Mouse (Mus musculus) layer of hippocampus, postnatal 36 days (tissue): ENCODE data around the gene Ttc41. TPM values are rescaled to one million over a fixed set of nuclear protein-coding genes. Genes with fewer than 3 reads are reported as not detected.
A peak's percentile ranks its signal among the peaks of the same experiment; 100 is the strongest.

Source experiments
- DNase-seq, 2 experiments: peaks; one replicate each; pipeline ENCODE4 v3.0.0; 2022
- total RNA-seq, 2 experiments: library from RNA; stranded (reverse); gene quantifications; 2 replicates each; pipeline ENCODE4 v1.2.3; 2021

Ttc41 gene
- total RNA-seq, 2 experiments from 2014 or later, result 1.2 to 2.4 TPM

DNA sequence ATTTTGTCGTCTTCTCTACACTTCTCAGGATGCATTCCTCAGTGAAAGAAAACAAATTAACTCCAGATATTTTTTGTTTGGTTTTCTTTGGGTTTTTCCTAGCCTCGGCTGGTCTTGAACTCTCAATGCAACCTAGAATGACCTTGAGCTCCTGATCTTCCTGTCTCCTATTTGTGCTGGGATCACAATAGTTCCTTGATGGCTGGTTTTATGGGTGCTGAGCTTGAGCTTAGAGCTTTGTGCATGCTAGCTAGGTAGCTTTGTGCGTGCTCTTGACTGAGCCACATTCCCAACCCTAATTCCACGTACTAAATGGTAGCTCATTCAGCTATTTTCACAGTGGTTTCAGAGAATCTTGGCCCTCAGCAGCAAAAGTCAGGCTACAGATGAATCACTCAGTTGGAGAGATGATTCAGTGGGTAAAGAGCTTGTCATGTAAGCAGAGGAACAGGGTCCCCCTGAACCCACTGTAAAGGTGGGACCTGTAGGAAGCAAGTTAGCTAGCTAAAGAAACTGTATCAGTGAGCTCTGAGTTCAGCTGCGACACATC is 78.6 kb downstream of the Ttc41 start:
- no peak for DNase-seq

DNA sequence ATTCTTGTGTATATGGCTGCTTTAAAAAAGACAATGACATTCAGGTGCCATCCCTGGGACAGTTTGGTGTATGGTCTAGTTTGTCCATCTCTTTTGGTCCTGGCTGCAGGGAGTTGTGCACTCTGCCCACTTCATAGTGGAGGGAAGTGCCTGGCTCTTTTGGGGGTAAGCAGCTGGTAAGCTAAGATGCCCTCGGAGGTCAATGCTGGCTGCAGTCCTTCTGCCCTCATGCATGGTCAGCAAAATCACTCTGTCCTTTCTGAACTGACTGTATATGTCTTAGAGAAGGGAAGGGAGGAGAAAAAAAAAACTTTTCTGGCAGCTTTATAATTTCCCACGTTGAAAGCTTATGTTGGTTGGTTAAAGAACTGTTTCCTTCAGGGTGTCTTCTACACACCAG is 79.8 kb downstream of the Ttc41 start:
- DNase-seq, result no peak

DNA sequence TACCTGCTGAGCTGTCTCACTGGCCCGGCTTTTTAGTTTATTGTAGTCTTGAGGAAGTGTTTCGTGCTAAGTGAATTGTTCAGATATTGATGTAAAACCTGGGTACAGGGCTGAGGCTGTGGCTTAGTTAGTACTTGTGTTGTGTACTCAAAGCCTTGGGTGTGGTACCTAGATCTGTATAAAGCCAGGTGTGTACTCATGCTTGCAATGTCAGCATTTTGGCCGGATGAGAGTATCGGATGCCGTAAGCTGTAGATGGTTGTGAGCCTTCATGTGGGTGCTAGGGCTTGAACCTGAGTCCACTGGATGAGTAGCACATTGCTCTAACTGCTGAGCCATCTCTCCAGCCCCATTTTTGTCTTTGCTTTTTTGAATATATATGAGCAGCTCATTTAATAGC is 80.5 kb downstream of the Ttc41 start:
- no peak for DNase-seq

DNA sequence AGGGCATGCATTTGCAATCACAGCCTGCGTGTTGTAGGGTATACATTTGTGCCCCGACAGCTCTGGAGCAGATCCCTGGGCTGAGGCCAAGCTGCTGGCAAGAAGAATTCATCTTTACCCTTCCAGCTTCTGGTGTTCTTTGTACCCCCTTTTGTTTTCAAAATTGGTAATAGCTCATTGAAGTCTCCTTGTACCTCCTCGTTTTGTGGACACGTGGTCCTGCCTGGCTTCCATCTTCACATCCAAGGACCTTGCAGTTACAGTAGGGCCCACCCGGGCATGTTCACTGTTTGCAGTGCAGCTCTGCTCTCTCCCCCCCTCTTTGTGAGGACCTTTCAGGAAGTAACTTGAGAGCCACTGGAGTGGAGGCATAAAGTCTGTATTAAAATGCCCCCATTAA is 82.6 kb downstream of the Ttc41 start:
- no peak for DNase-seq

DNA sequence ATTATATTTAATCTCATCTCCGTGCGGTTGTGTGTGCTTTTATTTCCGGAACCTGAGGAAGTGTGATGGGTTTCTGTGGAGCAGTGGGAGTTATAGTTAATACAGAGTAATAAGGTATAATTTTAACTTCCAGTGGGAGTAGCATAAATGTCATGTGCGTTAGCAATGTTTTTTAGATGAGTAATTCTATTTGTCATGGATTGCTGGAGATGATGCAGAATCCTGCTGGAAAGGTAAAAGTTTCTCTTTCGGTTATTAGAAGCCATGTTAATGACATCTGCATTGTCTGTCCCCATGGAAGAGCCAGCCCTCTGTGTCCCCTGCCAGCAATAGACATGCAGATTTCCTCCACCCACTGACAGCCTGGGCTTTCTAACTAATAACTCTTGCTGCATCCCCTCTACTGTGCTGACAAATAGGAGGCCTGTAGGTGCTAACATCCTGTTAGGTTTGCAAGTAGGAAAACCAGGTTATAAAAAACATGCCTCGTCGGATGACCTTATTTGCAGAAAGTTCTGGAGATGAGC is 83.6 kb downstream of the Ttc41 start:
- no peak for DNase-seq

DNA sequence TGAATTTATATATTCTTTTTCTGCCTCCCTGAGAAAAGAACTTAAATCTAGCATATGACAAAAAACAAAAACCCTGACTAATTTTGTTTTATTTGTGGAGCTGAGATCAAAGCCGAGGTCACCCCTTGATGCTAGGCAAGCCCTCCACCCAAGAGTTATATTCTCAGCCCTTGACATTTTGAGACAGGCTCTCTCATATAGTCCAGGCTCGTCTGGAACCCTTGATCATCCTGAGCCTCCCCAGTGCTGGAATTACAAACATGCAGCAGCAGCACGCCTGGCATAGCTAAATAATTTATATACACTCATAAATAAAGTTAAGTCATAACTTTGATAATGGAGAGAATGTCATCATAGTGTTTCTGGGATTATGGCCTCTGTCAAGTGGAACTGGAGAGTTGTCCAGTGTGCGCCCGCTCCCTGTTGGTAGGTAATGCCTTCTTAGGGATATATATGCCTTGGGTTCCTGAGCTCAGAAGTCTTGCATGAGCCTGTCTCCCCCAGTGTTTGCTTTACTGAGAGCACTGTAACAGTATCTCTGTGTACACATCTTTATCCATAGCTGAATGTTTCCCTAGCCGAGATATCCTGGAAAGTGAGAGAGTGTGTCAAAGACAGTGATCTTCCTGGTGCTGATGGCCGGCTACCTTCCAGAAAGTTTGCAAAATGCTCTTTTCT is 86.0 kb downstream of the Ttc41 start:
- DNase-seq, result no peak

DNA sequence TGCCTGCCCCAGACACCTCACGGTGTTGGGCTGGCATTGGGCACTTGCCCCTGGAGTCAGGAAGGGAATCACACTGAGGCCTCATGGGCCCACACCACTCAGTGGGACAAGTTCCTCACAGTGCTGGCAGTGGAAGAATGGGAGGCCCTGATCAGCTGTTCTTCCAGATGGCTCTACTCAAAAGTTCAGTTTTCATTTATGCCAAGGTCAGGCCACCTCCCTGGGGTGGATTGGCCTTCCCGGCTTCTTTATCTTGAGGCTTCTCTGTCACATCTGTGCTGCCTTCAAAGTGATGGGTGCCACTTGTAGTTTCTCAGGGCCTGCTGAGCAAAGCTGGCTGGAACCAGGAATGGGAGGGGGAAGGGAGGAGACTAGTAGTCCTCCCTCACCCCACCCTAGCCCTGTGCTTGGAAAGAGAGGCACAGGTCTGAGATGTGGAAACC is 87.9 kb downstream of the Ttc41 start:
- no peak for DNase-seq

DNA sequence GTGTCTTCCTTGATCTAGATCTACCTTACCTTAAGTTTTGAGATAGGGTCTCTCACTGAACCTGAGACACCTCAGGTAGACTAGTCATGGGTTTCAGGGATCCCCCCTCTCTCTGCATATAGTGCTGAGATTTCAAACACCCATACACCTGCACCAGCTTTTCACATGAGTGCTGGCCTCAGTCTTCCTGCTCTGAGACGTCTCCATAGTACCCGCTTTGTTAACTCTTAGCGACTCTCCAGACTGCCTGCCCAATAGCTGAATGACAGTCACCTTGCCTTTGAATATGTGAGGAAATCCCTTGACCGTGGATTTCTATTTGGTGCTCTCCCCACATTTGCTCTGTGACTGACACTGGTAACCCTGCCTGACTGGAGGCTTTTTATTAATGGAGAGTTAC is 88.6 kb downstream of the Ttc41 start:
- DNase-seq, result no peak

DNA sequence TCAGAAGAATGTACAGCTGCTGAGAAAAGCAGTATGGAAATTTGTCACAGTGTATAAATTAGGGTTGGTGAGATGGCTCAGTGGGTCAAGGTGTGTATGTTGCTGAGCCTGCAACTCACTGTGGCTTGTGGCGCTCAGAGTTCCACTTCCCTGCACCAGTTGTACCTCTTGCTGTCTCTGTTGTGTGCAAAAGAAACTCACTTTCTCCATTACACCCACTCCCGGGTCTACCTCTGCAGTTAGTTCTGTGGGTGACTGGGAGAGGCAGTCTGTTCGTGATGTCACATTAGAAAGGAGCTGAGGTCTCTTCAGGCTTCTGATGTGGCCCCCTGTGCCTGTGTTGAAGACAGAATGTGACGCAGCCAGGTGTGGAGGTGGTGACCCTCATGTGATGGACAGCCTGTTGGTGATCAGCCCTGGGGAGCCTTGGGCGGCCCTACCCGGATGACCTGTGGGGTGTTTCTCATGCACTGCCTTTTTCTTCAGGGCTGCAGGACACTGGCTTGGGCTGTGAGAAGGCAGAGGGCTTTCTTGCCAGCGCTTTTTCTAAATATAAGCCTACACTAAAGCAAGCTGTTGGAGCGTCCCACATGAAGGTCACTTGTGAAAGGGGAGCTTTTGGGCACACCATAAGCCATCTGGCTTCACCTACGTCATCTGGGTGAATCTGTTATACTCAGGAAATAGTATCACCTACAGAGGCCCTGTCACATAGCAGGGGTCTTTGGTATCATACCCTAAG is 89.4 kb downstream of the Ttc41 start:
- DNase-seq, result no peak

DNA sequence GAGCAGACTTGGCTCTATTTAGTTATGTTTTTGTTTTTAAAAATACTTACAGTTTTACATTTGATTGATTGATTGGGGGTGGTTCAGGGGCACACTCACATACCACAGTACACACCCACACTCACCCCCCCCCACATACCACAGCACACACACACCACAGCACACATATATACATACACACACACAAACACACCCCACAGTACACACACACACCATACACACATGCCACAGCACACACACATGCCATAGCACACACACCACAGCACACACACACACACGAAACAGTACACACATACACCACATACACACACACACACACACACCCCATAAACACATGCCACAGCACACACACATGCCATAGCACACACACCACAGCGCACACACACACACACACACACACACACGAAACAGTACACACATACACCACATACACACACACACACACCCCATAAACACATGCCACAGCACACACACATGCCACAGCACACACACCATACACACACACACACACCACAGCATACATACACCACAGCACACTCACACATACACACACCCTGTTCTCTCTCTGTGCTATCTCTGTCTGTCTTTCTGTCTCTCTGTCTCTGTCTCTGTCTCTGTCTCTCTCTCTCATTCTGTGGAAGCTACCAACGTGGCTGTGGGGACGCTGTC is 90.6 kb downstream of the Ttc41 start:
- no peak for DNase-seq

DNA sequence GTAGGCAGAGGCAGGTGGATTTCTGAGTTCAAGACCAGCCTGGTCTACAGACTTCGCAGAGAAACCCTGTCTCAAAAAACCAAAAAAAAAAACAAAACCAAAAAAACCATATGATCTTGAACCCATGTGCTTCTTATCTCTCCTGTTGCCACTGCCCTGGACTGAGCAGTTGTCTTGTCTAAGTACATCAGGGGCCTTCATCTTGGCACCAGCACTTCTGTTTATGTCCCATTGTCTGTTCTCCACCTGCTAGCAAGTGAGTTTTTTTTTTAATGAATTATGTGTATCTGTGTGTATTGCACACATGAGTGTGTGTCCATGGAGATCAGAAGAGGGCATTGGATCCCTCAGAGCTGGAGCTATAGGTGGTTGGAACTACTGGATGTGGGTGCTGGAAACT is 101.8 kb downstream of the Ttc41 start:
- DNase-seq, result no peak

DNA sequence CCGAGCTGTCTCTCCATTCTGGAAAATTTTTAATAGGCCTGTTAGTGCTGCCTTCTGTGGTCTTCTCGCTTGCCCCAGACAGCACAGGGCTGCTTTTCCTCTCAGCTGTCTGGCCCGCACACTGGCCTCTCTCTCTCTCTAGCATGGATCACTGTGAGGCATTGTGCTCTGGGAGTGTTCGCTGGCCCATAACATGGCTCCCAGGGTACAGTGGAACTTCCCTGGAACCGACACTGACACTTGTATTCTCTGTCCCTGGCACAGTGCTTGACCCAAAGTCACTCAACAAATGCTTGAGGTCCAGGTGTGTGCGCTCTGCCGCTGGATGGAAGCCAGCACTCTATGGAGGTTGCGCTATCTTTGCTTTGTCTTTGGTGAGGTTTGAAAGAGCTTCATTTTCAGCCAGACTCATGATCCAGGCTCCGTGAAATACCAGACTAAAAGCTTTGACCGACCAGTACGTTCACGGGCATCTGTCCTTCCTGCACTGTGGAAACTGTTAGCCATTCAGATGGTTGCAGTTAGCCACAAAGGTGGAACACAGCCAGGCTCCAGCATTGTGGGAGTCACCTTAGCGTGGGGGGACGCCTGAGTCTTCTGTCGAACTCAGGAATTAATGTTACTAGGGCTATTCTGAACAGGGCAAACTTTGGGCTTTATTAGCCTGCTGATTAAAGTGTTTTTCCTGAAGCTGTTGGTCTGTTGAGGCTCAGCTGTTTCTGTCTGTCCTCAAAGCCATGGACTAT is 102.6 kb downstream of the Ttc41 start:
- no peak for DNase-seq

DNA sequence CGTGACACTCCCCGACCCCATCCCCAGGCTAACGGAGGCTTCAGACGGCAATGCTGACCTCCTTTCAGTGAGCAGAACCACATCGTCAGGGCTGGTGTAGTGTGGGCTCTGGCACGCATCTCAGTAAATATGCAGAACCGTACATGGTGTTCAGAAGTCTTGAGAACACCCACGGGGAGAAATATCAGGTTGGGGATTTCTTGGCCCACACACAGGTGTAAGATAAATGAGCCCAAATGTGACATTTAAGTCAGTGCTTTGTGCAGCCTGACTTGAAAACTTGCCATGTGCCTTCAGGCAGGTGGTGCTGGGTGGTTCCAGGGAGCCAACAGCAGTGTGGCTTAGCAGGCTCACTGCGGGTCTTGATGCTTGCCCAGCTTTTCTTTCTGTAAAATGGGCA is 104.4 kb downstream of the Ttc41 start:
- DNase-seq, result no peak

DNA sequence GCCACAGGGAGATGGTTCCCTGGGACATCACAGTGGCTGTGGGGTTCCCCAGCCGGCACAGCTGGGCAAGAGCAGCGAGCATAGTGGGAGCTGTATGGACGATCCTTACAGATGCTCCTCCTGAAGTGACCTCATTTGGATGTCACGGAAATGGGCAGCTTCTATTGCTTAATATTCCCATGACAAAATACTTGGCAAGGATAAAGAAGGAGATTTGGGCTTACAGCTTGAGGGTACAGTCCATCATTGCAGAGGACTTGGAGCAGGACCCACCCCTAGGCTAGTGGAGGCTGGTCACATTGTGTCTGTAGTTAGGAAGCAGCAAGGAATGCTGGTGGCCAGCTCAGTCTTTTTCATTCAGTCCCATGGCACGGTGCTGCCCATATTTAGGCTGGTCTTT is 105.0 kb downstream of the Ttc41 start:
- DNase-seq, result no peak

DNA sequence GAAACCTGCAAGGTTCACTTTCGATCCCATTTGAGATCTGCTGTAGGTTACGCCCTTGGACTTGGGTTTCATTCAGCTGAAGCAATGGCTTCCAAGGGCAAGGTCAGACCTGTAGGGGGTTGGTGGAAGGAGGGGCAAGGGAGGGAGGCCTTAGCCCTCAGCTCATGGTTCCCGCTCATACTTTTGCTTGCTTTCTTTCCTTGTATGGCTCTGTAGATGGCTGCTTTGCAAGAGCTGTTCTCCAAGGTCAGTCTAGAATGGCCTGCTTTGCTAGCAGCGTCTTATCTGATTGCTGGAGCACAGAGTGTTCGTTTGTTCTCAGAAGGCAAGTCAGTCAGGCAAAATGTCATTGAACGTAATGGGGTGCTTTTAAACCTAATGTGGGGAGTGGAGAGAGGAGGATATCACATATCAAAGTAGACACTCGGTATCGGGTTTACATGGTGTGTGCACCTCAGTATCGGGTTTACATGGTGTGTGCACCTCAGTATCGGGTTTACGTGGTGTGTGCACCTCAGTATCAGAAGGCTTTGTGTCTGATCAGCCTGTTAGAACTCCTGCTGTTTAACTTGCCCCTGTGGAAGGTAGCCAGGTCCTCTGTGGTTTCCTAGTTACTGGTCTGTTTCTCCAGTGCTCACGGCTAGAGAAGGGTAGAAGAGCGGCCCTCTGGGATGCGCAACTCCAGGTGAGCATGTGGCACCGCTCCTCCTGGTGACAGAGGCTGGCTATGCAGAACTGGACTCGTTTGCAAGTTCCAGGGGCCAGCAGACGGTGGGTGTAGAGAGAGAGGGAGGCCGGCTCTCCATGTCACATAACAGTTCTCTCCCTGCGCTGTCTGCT is 108.9 kb downstream of the Ttc41 start:
- DNase-seq, result no peak

DNA sequence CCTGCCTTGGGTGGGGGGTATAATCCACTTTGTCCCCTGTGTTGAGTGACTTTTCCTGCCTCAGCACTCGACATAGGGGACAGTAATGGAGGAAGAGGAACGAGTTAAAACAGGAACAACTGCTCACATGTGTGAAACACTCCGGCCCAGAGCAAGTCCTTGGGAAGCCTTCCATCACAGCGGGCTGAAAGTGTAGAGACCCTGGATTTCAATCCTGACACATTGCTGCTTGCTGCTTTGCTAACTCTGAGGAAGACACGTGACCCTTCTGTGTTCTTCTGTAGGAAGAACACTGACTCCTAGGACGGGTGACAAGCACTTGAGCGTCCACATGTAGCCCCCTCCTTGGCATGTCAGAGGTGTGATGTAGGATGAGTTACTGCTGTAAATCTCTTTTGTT is 109.5 kb downstream of the Ttc41 start:
- DNase-seq, result no peak

DNA sequence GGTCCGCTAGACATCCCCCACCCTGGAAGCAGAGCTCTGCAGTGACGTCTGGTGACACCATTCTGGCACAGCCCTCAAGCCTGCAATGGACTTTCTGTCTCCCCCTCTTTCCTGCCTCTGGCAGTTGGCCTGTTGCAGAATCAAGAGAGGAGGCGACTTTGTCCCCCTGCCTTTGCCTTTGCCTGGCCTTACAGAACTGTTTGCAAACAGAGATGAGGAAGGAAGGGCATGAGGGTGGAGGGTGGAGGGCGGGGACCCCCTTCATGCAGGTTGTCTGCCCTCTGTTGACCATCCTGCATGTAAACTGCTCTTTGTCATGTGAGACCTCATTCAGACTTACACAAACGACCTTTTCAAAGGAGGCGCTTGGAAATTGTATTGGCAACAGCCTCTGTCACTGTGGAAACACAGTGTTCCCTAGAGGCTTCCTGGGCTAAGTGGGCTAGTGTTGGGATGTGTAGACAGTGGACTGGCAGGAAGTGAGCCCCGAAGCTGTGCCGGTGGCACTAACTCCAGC is 114.1 kb downstream of the Ttc41 start:
- peak; percentile 45 to 47 for DNase-seq

DNA sequence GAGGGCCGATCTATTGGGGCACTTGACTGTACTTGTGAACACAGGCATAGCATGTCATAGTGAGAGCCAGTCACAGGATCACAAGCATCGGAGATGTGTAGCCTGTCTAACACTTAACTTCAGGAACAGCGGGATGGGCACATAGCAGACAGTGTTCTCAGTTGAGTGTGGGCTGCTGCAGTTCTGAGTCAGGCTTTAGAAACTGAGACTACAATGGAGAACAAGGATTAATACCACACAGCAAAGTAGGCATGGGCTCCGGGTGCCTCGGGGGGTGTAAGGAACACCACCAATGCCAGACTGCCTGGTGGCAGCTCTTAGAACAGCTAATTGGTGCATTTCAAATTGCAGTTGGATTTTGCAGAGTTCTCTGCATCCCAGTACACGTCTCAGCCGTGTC is 115.4 kb downstream of the Ttc41 start:
- DNase-seq, result no peak

DNA sequence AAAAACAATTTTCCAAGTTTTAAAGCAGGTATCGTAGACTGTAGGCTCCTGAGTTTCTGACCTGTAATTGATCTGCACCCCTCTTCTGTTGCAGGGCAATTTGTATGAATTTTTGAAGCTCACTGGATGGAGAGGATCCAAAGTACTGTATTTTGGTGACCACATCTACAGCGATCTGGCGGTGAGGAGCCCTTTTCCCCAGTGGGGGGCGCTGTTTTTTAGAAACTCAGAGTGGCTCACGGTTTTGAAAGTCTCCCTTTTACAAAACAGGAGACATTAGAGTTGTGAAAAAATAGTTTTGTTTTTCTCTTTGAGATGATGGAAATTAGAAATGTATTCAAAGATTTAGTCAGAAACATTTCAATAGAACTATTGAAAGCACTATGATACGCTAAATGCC is 118.5 kb downstream of the Ttc41 start:
- no peak for DNase-seq

DNA sequence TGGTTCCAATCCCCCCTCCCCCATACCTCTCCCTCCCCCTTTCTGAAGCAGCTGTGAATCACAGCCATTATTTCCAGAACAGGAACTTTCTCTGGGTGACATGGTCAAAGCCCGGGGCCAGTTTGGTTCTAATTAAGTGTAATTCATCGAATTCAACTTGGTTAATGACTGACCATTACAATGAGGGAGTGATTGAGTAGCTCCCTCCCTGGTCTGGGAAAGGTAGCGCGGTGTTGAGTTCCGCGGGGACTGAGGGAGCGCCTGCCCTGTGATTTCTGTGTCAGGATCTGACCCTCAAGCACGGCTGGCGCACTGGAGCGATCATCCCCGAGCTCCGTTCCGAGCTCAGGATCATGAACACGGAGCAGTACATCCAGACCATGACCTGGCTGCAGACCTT is 119.3 kb downstream of the Ttc41 start:
- no peak for DNase-seq

DNA sequence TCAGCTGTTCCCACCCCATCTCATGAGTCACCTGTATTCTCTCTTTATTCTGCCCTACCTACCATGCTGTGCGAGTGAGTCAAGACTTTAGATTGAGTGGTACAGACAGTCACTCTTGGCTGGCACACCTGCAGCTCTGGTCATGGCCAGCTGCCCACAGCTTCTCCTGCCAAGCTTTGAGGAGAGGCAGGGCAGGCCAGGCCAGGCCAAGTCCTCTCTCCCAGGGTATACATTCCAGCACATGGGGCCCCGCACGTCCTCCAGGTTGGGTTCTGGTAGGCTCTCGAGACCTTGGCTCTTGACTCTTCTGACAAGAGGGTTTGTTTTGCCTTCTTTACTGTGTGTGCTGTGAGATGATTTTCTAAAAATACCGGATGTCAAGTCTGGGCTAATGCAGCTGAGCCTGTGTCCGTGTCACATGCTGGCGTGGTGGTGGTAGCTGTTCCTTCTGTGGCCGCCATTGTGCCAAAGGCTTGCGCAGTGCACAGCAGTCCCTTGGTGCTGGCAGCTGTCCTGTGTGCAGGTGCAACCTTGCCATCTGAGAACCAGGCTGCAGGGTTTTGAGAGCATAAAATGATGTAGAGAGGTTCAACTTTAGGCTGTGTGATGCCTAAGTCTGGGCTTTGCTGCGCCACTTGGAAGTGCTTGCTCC is 120.4 kb downstream of the Ttc41 start:
- DNase-seq, result no peak
